Mouse (Mus musculus): Measurements from ENCODE around the gene Nlrp3.

- TF ChIP-seq CTCF (IDR thresholded peaks at IDR 0.05; ENCODE audit: extremely low read depth, insufficient read depth, insufficient read length, insufficient replicate concordance) (no peak), POLR2A (IDR thresholded peaks at IDR 0.05; ENCODE audit: low read depth, low read length) (no peak)
These were observed 28.6 kb upstream of the Nlrp3 start for GRCm38 (mm10) chr11:59512733-59513132.

Measured in spleen, adult 2 months (tissue).